Mouse (Mus musculus): ENCODE measurements around the gene Gm20532.

DNA sequence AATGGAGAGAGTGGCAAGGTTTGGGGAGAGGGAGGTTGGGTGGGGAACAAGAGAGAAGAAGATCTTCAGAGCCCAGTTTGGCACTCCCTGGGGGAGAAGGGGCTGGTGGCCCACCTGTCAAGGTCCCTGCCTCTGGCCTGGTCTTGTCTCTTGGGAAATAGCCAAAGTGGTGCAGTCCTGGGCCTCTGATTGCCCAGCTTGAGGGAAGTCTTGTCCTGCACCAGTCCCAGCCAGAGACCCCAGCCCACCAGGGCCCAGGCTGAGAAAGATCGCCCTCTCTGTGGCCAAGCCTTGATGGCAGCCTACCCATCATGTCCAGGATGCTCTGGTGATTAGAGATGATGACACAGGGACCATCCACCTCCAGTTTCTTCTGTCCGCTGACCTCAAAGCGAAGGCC lies 10.5 kb downstream of the Gm20532 start:
- TF ChIP-seq POLR2A (IDR thresholded peaks at IDR 0.05; ENCODE audit: borderline replicate concordance, insufficient read depth, low read length) (no peak), CTCF (IDR thresholded peaks at IDR 0.05; ENCODE audit: borderline replicate concordance, insufficient read depth, low read depth, low read length) (no peak)

Measured in cerebellum, adult 2 months (tissue).